Mouse (Mus musculus) ES-E14 (cell line): Measurements from ENCODE around the gene Prkab1. TPM values are rescaled to one million over a fixed set of nuclear protein-coding genes. Genes with fewer than 3 reads are reported as not detected.

ENCODE experiments used
- DNase-seq: peaks from one replicate; pipeline ENCODE4 v3.0.0-alpha.2; 2013; ENCODE audit warnings: low read depth, low spot score
- H3K27ac ChIP-seq: 2 replicates; pipeline ENCODE4 v1.5.1; 2012; ENCODE audit warnings: low read depth, mild to moderate bottlenecking, low read length, moderate library complexity, mixed read lengths; ENCODE audit not compliant: poor library complexity, insufficient read depth, severe bottlenecking
- H3K36me3 ChIP-seq: 2 replicates; pipeline ENCODE4 v1.6.1; 2012; ENCODE audit warnings: mild to moderate bottlenecking, low read length, moderate library complexity, mixed read lengths; ENCODE audit not compliant: control insufficient read depth, poor library complexity, insufficient read depth, severe bottlenecking
- H3K4me1 ChIP-seq, 2 experiments: fragments of 150-350 bp in 1 of 2; sonication (generic) in 1 of 2; 2 replicates each; pipeline ENCODE4 v1.6.1; 2012; ENCODE audit warnings: low read length in 2 of 2, mild to moderate bottlenecking in 1 of 2, mixed read lengths in 1 of 2; ENCODE audit not compliant: control insufficient read depth in 2 of 2, insufficient read depth in 2 of 2, poor library complexity in 1 of 2
- H3K4me3 ChIP-seq, 2 experiments: fragments of 150-350 bp in 1 of 2; sonication (generic) in 1 of 2; 2 replicates each; pipeline ENCODE4 v1.5.1; 2012; ENCODE audit warnings: low read length in 2 of 2, low read depth in 1 of 2, mild to moderate bottlenecking in 1 of 2, mixed read lengths in 1 of 2; ENCODE audit not compliant: insufficient read depth in 1 of 2, poor library complexity in 1 of 2, severe bottlenecking in 1 of 2
- H3K9ac ChIP-seq: 2 replicates; pipeline ENCODE4 v1.6.1; 2012; ENCODE audit warnings: low read depth, mild to moderate bottlenecking, low read length, mixed read lengths; ENCODE audit not compliant: poor library complexity, insufficient read depth, severe bottlenecking
- H3K9me3 ChIP-seq: fragments of 150-350 bp; sonication (generic); 2 replicates; pipeline ENCODE4 v1.6.1; 2012; ENCODE audit warnings: low read depth, mild to moderate bottlenecking, low read length; ENCODE audit not compliant: control insufficient read depth, insufficient read depth
- CHD2 ChIP-seq: IDR thresholded peaks from 2 replicates; pipeline ENCODE4 v1.6.1; 2014; ENCODE audit warnings: mild to moderate bottlenecking, low read depth, low read length, inconsistent platforms
- HCFC1 ChIP-seq: IDR thresholded peaks from 2 replicates; pipeline ENCODE4 v1.6.1; 2012; ENCODE audit warnings: low read length, inconsistent platforms, borderline replicate concordance; ENCODE audit not compliant: insufficient read depth
- MAFK ChIP-seq: IDR thresholded peaks from 2 replicates; pipeline ENCODE4 v1.6.1; 2014; ENCODE audit warnings: mild to moderate bottlenecking, low read depth, low read length, inconsistent platforms; ENCODE audit not compliant: insufficient read depth
- ZC3H11A ChIP-seq: IDR thresholded peaks from 2 replicates; pipeline ENCODE4 v1.6.1; 2012; ENCODE audit warnings: low read depth, mild to moderate bottlenecking, inconsistent platforms, low read length, borderline replicate concordance
- ZNF384 ChIP-seq: IDR thresholded peaks from 2 replicates; pipeline ENCODE4 v1.6.1; 2012; ENCODE audit warnings: low read depth, low read length, inconsistent platforms
- in situ Hi-C, 2 experiments: fragments of 600-800 bp; cut with MboI; formaldehyde crosslinking; loops; one replicate each; pipeline ENCODE4 v1.15.1; 2025; ENCODE audit warnings: low sequenced_read_pairs in 2 of 2, inconsistent platforms in 1 of 2; ENCODE audit not compliant: unreplicated experiment in 2 of 2
- total RNA-seq: library from RNA; depleted of rRNA; stranded (reverse); fragments of 300-350 nt; gene quantifications from 2 replicates; pipeline ENCODE4 v1.2.3, GENCODE M21; 2012

The Prkab1 gene
- total RNA-seq, 1 experiment: 21.2 TPM

DNA sequence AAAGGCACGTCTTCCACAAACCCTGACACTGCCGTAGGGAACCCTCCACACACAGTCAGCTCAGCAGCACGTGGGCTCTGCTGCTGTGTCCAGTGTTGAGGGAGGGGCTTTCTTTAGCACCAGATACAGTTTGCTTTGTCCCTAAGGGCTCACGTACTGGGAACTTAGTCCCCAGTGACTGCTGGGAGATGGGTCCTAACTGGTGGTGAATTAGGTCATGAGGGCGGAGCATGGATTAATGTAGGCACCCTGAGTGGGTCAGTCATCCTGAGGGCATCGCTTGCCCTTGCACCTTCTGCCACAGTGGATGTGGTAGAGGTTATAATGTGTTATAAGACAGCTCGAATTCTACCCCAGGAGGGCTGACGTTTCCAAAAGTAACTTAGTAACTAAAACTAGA lies 6.9 kb downstream of the Prkab1 start:
- H3K36me3 ChIP-seq: peaks cover 73% of the 10 kb centered on the region
- TF ChIP-seq HCFC1 (no peak), CHD2 (no peak), ZNF384 (no peak), ZC3H11A (no peak), MAFK (no peak)
- no peak overlapping the region for H3K9ac ChIP-seq
- peaks cover 0 to 4% of the 10 kb centered on the region in 2 experiments; a peak in 1 of 4 replicates for H3K4me1 ChIP-seq
- H3K27ac ChIP-seq: no peak overlapping the region
- in situ Hi-C loops: no loop called here
- H3K9me3 ChIP-seq: no peaks in the 10 kb centered on the region
- no peak overlapping the region for H3K4me3 ChIP-seq
- DNase-seq: no peak

DNA sequence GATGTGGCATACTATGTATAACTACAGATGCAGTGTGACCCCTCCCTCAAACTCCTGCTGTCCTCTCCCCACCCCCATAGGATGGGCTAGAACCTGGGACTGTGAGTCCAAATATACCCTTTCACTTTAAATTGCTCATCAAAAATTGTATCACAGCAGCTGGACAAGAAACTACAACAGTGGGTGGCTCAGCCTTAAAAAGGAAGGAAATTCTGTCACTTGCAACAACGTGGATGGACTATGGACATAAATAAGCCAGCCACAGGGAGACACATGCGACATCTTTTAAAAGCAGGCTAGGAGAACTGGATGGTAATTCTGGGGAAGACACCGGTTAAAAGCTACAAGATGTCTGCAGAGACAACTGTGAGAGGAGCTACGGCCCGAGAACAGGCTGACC lies 7.8 kb downstream of the Prkab1 start:
- H3K9ac ChIP-seq: no peak overlapping the region
- TF ChIP-seq CHD2 (no peak), ZNF384 (no peak)
- peaks cover 0 to 3% of the 10 kb centered on the region in 2 experiments; a peak in 1 of 4 replicates for H3K4me1 ChIP-seq
- in situ Hi-C loops: no loop called here
- no peaks in the 10 kb centered on the region for H3K9me3 ChIP-seq
- H3K36me3 ChIP-seq: peaks cover 70% of the 10 kb centered on the region
- no peak overlapping the region for H3K27ac ChIP-seq
- no peak for DNase-seq
- no peak overlapping the region for H3K4me3 ChIP-seq

DNA sequence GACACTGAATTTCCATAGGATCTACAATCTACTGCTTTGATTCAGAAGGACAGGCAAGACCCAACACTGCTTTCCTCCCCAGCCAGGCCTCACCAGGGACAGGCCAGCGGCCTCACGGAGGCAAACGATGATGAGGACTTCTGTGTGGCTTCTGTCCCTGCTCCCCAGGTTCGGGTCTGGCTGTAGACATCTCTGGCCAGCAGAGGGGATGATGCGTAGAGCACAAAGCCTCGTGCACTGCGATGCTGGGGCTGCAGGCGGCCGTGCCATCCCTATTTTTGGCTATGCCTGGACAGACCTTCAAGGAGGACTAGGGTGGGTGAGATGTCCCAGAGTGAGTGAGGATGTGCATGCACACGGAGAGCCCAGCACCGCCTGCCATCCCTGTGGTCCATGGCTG lies 10.1 kb downstream of the Prkab1 start:
- peak overlapping the region; percentile 54 to 68; a peak in 3 of 4 replicates for H3K4me3 ChIP-seq
- H3K9me3 ChIP-seq: no peaks in the 10 kb centered on the region
- no peak for DNase-seq
- H3K36me3 ChIP-seq: peaks cover 49% of the 10 kb centered on the region
- H3K4me1 ChIP-seq: peaks cover 0 to 2% of the 10 kb centered on the region in 2 experiments; a peak in 1 of 4 replicates
- H3K27ac ChIP-seq: no peak overlapping the region; the same call in 1 of the 2 replicates
- TF ChIP-seq HCFC1 (no peak), CHD2 (no peak), ZNF384 (no peak), ZC3H11A (no peak), MAFK (no peak)
- in situ Hi-C loops: no loop called here
- H3K9ac ChIP-seq: 0 out of 2 replicates have a peak overlapping the region, but pooled peaks have one; percentile 37

DNA sequence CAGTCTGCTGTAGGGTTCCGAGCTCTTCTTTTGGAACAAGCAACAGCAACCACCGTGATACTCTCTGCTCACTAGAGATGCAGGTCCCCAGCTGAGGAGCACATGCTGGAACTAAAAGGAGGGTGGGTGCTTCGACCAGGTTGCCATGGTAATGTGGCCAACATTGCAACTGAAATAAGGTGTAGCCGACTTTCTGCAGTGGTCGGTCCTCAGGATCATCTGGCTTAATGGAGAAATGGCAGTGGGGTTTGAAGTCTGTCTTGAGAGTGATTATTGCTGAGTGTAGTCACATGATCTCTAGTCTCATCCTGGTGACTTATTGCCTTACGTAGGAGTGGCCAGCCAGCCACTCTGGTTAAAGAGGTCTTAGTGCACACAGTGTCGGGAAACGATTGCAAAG lies 10.5 kb downstream of the Prkab1 start:
- in situ Hi-C loops: no loop called here
- Histone ChIP-seq H3K4me3 (no peak overlapping the region), H3K27ac (no peak overlapping the region), H3K9me3 (no peaks in the 10 kb centered on the region), H3K9ac (no peak overlapping the region), H3K4me1 (peaks cover 0 to 2% of the 10 kb centered on the region in 2 experiments; a peak in 1 of 4 replicates), H3K36me3 (peaks cover 47% of the 10 kb centered on the region)
- no peak for DNase-seq
- TF ChIP-seq ZNF384 (no peak), ZC3H11A (no peak), CHD2 (no peak), MAFK (no peak), HCFC1 (no peak)

DNA sequence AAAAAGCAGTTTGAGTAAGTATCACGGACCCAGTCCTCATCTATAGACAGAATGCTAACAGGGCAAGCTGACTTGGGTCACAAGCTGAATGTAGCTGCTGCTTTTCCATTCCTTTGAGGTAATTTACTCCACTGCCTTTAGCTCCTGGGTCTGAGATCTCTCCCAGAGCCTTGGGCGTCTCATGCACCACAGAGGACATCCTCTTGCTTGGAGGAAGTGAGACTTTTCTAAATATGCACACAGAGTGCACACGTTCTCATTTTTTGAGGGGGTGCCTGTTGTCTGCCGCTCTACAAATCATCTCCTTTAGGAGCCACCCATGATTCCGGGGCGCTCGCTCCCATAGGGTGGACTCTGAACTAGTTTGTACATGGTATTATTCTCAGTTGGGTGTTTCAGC lies 11.8 kb downstream of the Prkab1 start:
- no peak overlapping the region for H3K4me3 ChIP-seq
- peaks cover 0 to 5% of the 10 kb centered on the region in 2 experiments; a peak in 2 of 4 replicates for H3K4me1 ChIP-seq
- peaks cover 37% of the 10 kb centered on the region for H3K36me3 ChIP-seq
- TF ChIP-seq ZC3H11A (no peak), HCFC1 (no peak), MAFK (no peak), CHD2 (no peak), ZNF384 (no peak)
- H3K27ac ChIP-seq: no peak overlapping the region
- in situ Hi-C loops: no loop called here
- no peak for DNase-seq
- H3K9ac ChIP-seq: no peak overlapping the region
- no peaks in the 10 kb centered on the region for H3K9me3 ChIP-seq
